Mouse (Mus musculus): Measurements from ENCODE around the gene Fxyd2.

The Fxyd2 gene

GRCm38 (mm10) chr9:45429951-45430697 is 30.7 kb downstream of the Fxyd2 start:
- DNase-seq = peak; percentile 73

- no peak for DNase-seq
Observed at GRCm38 (mm10) chr9:45430698-45430959, 31.2 kb downstream of the Fxyd2 start.

GRCm38 (mm10) chr9:45431150-45431549 is 31.7 kb downstream of the Fxyd2 start:
- no peak for DNase-seq

GRCm38 (mm10) chr9:45432639-45433038 is 33.2 kb downstream of the Fxyd2 start:
- peak; percentile 38 for DNase-seq

GRCm38 (mm10) chr9:45433119-45433518 is 33.6 kb downstream of the Fxyd2 start:
- DNase-seq = no peak

GRCm38 (mm10) chr9:45434171-45434570 is 34.7 kb downstream of the Fxyd2 start:
- peak; percentile 45 for DNase-seq

GRCm38 (mm10) chr9:45439025-45439424 is 39.6 kb downstream of the Fxyd2 start:
- DNase-seq = no peak

GRCm38 (mm10) chr9:45440083-45440784 is 40.8 kb downstream of the Fxyd2 start:
- no peak for DNase-seq

GRCm38 (mm10) chr9:45444251-45444798 is 44.9 kb downstream of the Fxyd2 start:
- DNase-seq = no peak

GRCm38 (mm10) chr9:45449658-45450057 is 50.2 kb downstream of the Fxyd2 start:
- no peak for DNase-seq

GRCm38 (mm10) chr9:45451346-45451745 is 51.9 kb downstream of the Fxyd2 start:
- no peak for DNase-seq

- no peak for DNase-seq
Observed at GRCm38 (mm10) chr9:45454032-45454431, 54.6 kb downstream of the Fxyd2 start.

GRCm38 (mm10) chr9:45454889-45455610 is 55.6 kb downstream of the Fxyd2 start:
- no peak for DNase-seq

GRCm38 (mm10) chr9:45457200-45457599 is 57.7 kb downstream of the Fxyd2 start:
- no peak for DNase-seq

GRCm38 (mm10) chr9:45458363-45458762 is 58.9 kb downstream of the Fxyd2 start:
- no peak for DNase-seq
